Mouse (Mus musculus) c-Kit-positive CD71-negative TER-119-negative erythroid progenitor cells, embryonic 14.5 days (primary cell): Measurements from ENCODE around the gene Chrnd.
A peak's percentile ranks its signal among the peaks of the same experiment; 100 is the strongest.

ENCODE experiments used
- DNase-seq: peaks from one replicate; pipeline ENCODE4 v3.0.0-alpha.2; 2013; ENCODE audit warnings: low read depth

Gene Chrnd

DNA sequence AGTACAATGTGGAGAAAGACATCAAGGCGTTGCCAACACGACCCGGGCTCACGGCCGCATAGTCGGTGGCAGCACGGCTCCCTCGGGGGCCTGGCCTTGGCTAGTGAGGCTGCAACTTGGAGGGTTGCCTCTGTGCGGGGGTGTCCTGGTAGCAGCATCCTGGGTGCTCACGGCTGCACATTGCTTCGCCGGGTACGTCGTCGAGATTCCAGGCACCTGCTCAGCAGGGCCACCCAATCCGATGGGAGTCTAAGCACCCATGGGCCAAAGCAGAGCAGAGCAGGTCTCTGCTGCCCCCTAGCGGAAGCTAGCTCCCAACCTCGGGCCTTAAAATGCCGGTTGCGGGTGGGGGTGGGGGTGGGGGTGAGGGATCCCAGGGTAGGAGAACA, 5.7 kb upstream of the Chrnd start:
- peak; percentile 64 for DNase-seq

DNA sequence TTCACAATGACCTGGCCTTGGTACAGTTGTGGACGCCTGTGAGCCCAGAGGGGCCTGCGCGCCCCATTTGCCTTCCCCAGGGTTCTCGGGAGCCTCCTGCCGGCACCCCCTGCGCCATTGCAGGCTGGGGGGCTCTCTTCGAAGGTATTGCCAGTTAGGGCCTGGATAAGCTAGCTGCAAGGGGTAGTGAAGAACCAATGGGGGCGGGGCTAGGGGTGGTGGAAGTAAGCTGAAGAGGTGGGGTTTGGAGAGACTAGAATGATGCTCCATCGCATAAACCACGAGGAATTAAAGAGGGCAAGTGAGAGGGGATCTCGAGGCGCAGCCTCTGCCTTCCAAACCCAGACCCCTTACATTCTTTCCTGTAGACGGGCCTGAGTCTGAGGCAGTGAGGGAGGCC, 4.9 kb upstream of the Chrnd start:
- no peak for DNase-seq

- no peak for DNase-seq
Observed at GRCm38 (mm10) chr1:87186261-87187036, 4.0 kb upstream of the Chrnd start.

DNA sequence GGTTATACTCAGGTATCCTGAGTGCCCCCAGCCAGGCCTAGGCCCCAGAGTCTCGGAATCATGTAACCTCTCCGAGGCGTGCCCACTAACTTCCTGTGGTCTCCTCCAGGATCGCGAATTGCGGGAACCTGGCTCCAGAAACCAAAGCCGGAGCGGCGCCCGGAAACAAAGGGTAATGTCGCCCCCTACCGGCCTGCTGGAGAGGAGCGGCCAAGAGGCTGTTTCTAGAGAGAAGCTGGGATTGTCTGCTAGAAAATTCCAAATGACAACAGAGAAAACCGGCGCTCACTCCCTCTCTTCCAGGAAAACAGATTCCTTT, 3.4 kb upstream of the Chrnd start:
- DNase-seq = peak; percentile 44

DNA sequence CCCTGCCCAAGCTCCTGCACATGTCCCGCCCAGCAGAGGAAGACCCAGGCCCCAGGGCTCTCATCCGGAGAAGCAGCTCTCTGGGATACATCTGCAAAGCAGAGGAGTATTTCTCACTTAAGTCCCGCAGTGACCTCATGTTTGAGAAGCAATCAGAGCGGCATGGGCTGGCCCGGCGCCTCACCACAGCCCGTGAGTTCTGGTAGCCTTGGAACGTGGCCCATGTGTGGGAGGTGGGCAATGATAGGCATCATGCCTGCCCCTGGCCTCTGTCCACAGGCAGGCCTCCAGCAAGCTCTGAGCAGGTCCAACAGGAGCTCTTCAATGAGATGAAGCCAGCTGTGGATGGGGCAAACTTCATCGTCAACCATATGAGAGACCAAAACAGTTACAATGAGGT, 6.9 kb downstream of the Chrnd start:
- no peak for DNase-seq

- no peak for DNase-seq
Observed at GRCm38 (mm10) chr1:87198119-87199065, 8.0 kb downstream of the Chrnd start.

DNA sequence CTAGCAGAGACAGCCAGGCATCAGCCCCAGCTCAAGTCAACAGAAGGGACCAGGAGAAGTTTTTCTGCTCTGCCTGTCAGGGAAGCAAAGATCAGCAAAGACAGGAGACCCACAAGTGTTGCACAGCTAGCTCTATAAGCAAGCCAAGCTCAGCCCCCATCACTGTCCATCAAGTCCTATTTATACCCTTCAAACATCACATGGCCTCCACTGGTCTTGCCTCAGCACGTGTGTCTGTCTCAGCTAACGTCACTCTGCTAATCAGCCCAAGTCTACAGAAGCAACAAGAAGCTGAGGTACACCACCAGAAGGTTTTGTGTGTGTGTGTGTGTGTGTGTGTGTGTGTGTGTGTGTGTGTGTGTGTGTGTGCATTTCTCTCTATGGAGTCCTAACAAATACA, 10.4 kb downstream of the Chrnd start:
- DNase-seq = no peak

DNA sequence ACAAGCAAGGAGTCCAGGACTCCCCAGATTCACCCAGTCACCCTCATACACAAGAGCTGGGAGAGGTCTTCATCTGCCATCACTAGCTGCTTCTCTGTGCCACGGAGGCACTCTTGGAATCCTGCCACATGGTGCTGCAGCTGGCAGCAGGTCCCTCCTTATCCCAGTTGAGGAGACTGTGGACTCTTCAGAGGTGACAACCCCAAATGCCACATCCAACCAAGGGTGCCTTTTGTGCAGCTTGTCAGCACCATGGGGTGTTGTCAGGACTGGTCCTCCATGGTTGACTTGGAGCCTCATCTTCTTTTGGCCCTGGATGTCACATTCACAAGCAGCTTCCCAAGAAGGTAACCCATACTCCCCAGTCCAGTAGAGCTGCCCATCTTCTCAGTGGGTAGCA, 11.4 kb downstream of the Chrnd start:
- DNase-seq = no peak

- no peak for DNase-seq
Observed at GRCm38 (mm10) chr1:87203779-87204178, 13.4 kb downstream of the Chrnd start.

- DNase-seq = no peak
Observed at GRCm38 (mm10) chr1:87204465-87204864, 14.1 kb downstream of the Chrnd start, which contains the start of gene Chrng. TSS of gene Chrng (plus strand) at chr1:87204657.

- no peak for DNase-seq
Observed at GRCm38 (mm10) chr1:87205038-87205437, 14.6 kb downstream of the Chrnd start.

DNA sequence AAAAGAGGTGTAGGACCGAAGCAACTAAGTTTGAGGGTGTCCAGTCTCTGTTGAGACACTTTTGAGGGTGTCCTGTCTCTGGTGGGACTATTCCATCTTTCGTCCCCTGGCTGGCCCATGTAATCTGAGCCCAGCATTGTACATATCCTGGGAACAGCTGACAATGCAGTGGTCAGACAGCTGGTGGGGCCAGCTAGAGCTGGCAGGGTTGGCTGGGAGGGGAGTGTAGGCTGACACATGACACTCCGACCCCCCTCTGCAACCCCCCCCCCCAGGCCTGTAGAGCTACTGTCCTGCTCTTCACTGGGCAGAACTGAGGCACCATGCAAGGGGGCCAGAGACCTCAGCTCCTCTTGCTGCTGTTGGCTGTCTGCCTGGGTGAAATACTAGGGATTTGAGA, 15.1 kb downstream of the Chrnd start:
- DNase-seq = no peak

- DNase-seq = no peak
Observed at GRCm38 (mm10) chr1:87206339-87206738, 15.9 kb downstream of the Chrnd start.

DNA sequence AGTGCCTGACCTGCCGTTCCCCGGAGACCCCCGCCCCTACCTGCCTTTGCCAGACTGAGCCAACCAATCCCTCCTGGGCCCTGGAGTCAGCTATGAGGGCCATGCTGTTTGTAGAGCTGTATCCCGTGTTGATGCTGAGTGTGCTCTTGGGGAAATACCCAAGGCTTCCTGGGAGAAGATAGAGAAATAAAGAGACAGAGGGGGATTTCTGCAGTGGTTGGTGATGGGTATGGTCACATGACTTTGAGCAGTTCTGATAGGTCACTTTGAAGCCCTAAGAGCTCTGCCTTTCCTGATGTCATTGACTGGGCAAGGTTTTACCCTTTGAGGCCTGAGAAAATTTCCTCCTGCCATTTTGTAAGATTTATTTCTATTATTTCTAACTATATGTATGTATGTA, 21.0 kb downstream of the Chrnd start:
- DNase-seq = no peak

GRCm38 (mm10) chr1:87213735-87214704, 23.6 kb downstream of the Chrnd start, which contains the start of gene Eif4e2:
TSS of gene Eif4e2 (plus strand) at chr1:87213914.
- peak; percentile 90 for DNase-seq

DNA sequence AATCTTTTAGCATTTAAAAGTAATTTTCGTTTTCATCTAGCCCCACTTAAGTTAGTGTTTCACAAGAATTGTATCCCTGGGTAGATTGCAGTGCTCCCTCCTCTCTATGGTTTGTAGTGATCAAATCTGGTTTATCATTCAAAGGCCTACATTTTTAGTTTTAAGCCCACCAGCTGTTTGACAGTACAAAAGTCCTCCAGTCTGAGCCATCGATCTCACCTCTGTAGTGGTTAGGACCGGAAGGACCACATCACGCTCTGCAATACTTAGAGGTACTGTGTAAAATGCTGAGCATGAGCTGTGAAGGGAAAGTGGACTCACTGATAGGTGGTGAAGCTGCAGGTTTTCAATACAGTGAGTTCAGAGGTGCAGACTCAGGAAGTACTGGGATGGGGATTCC, 24.3 kb downstream of the Chrnd start:
- DNase-seq = no peak

DNA sequence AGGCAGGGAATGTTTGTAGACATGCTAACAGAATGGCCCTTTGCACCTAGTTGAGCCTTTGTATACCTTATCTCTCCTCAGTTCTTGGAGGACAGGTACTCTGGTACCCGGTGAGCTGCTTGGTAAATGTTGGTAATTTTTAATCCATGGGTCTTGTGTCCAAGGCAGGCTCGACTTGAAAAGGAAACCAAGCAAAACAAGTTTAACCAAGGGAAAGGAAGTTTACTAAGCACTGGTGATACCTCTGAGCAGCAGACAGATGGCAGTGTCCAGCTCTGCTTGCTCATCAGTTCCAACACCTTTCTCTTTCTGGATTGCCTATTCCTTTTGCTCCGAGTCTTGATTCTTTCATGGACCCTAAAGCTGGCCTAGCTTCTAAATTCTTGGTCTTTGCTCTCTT, 27.5 kb downstream of the Chrnd start:
- no peak for DNase-seq

DNA sequence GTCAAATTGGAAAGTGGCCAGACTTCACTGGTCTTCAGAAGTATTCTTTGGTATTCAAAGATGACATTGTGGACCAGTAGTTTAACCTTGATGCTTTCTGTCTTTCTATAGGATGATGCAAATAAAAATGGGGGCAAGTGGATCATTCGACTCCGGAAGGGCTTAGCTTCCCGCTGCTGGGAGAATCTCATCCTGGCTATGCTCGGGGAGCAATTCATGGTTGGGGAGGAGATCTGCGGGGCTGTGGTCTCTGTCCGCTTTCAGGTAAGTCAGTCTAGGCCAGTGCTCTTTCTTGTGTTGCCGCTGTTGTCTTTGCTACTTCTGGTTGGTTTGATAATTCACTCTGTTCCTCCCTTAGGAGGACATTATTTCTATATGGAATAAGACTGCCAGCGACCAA, 35.3 kb downstream of the Chrnd start:
- DNase-seq = no peak

- DNase-seq = no peak
Observed at GRCm38 (mm10) chr1:87226409-87227159, 36.2 kb downstream of the Chrnd start.

GRCm38 (mm10) chr1:87227160-87227550, 36.7 kb downstream of the Chrnd start:
- DNase-seq = no peak

- DNase-seq = no peak
Observed at GRCm38 (mm10) chr1:87230606-87231005, 40.2 kb downstream of the Chrnd start.
